Mouse (Mus musculus): ENCODE data around the gene Alx3.
"Not testable (repeated sequence)": the region's sequence is repeated elsewhere in the genome, so short reads cannot be mapped to it uniquely, and the experiment has no call there.

Alx3 gene

GRCm38 (mm10) chr3:107624424-107624823, 29.6 kb downstream of the Alx3 start:
- ATAC-seq (ENCODE audit: low TSS enrichment), result no peak

- ATAC-seq (ENCODE audit: low TSS enrichment), result no peak
Observed at GRCm38 (mm10) chr3:107625536-107625935, 30.7 kb downstream of the Alx3 start.

GRCm38 (mm10) chr3:107626751-107627150, 31.9 kb downstream of the Alx3 start:
- no peak for ATAC-seq (ENCODE audit: low TSS enrichment)

GRCm38 (mm10) chr3:107627641-107628040, 32.8 kb downstream of the Alx3 start:
- ATAC-seq (ENCODE audit: low TSS enrichment), result no peak

GRCm38 (mm10) chr3:107628551-107628950, 33.7 kb downstream of the Alx3 start:
- ATAC-seq (ENCODE audit: low TSS enrichment), result peak; percentile 25; the same call in 1 of the 2 replicates

GRCm38 (mm10) chr3:107629411-107629810, 34.6 kb downstream of the Alx3 start:
- no peak for ATAC-seq (ENCODE audit: low TSS enrichment)

GRCm38 (mm10) chr3:107630682-107631522, 36.1 kb downstream of the Alx3 start, which contains the start of gene Gm10961:
Gene Gm10961 (plus strand): TSS chr3:107631322.
- ATAC-seq (ENCODE audit: low TSS enrichment), result peak; percentile 41

GRCm38 (mm10) chr3:107631523-107631958, 36.7 kb downstream of the Alx3 start, which contains the start of gene Strip1:
Gene Strip1 (minus strand): TSS chr3:107631694.
- peak; percentile 94 for ATAC-seq (ENCODE audit: low TSS enrichment)

- no peak for ATAC-seq (ENCODE audit: low TSS enrichment)
Observed at GRCm38 (mm10) chr3:107632786-107633185, 38.0 kb downstream of the Alx3 start.

- ATAC-seq (ENCODE audit: low TSS enrichment), result no peak
Observed at GRCm38 (mm10) chr3:107633906-107634305, 39.1 kb downstream of the Alx3 start.

- ATAC-seq (ENCODE audit: low TSS enrichment), result no peak
Observed at GRCm38 (mm10) chr3:107635836-107636235, 41.0 kb downstream of the Alx3 start.

GRCm38 (mm10) chr3:107636236-107636635, 41.4 kb downstream of the Alx3 start:
- ATAC-seq (ENCODE audit: low TSS enrichment), result no peak

GRCm38 (mm10) chr3:107637606-107638172, 42.9 kb downstream of the Alx3 start:
- ATAC-seq (ENCODE audit: low TSS enrichment), result no peak

GRCm38 (mm10) chr3:107646947-107647346, 52.1 kb downstream of the Alx3 start:
- no peak for ATAC-seq (ENCODE audit: low TSS enrichment)

GRCm38 (mm10) chr3:107650276-107650675, 55.4 kb downstream of the Alx3 start:
- not testable (repeated sequence) for ATAC-seq (ENCODE audit: low TSS enrichment)

GRCm38 (mm10) chr3:107652968-107653367, 58.1 kb downstream of the Alx3 start:
- peak; percentile 66 for ATAC-seq (ENCODE audit: low TSS enrichment)

GRCm38 (mm10) chr3:107654861-107655260, 60.0 kb downstream of the Alx3 start:
- ATAC-seq (ENCODE audit: low TSS enrichment), result no peak
